Mouse (Mus musculus): ENCODE results near the gene Gm45618. TPM values are rescaled to one million over a fixed set of nuclear protein-coding genes. Genes with fewer than 3 reads are reported as not detected.
"Not testable (repeated sequence)": the region's sequence is repeated elsewhere in the genome, so short reads cannot be mapped to it uniquely, and the experiment has no call there.

Gene Gm45618
- not detected in 2 replicates for polyA plus RNA-seq (2012; rRNA removed)

GRCm38 (mm10) chr7:142120629-142121028, at the start of gene Gm45618:
TSS of gene Gm45618 (minus strand) at chr7:142120729.
- H3K4me3 ChIP-seq (ENCODE audit: insufficient read depth, low read length); H3K4me1 ChIP-seq (ENCODE audit: control insufficient read depth, insufficient read depth, low read length); H3K27ac ChIP-seq (ENCODE audit: insufficient read depth, low read length): not testable (repeated sequence)

GRCm38 (mm10) chr7:142169836-142170235, 49.3 kb upstream of the Gm45618 start:
- Histone ChIP-seq H3K4me1 (ENCODE audit: control insufficient read depth, insufficient read depth, low read length) (no peaks in the 10 kb centered on the region), H3K4me3 (ENCODE audit: insufficient read depth, low read length) (no peak overlapping the region), H3K27ac (ENCODE audit: insufficient read depth, low read length) (no peak overlapping the region)
- TF ChIP-seq POLR2A (IDR thresholded peaks at IDR 0.05; ENCODE audit: extremely low read depth, insufficient read depth, low read length) (no peak), CTCF (IDR thresholded peaks at IDR 0.05; ENCODE audit: extremely low read depth, insufficient read depth, low read length) (peak; percentile 56; the same call in 1 of the 2 replicates)

DNA sequence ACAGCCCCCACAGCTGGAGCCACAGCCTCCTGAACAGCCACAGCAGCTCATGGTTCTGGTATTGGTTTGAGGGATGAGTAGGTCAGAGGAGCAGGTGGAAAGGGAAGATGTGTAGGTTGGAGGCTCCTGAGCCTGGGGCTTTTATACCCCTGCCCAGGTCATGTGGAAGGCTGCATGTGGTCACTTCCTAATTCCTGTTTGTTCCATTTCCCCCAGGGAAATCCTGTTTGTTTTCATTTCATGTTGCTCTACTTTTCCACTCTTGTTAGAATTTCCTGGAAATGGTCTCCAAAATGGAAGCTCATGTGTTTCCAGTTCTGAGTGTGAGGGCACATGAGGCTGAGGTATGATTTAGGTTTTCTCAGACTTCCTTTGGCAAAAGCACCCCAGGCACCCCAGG, 45.1 kb upstream of the Gm45618 start, which contains the start of gene Gm4553:
TSS of gene Gm4553 (minus strand) at position 101 of the 400 bp plus-strand sequence.
- not testable (repeated sequence) for H3K4me1 ChIP-seq (ENCODE audit: control insufficient read depth, insufficient read depth, low read length); H3K4me3 ChIP-seq (ENCODE audit: insufficient read depth, low read length); H3K27ac ChIP-seq (ENCODE audit: insufficient read depth, low read length)

DNA sequence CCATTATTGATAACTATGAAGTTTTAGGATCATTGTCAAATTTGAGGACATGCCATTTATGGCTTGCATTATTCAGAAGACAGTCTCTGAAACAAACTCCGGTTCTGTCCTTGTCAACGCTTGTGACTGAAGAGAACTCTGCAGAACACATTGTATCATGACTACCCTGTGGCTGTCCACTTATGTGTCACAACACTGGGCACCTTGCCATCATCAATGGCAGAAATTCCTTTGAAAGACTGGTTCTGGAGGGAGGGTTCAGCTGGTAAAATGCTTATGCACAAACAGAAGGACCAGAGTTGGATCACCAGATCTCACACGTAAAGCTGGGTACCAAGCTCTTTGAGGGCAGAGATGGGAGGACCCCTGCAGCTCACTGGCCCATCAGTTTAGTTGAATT, 38.8 kb upstream of the Gm45618 start:
- Histone ChIP-seq H3K4me1 (ENCODE audit: control insufficient read depth, insufficient read depth, low read length) (no peaks in the 10 kb centered on the region), H3K27ac (ENCODE audit: insufficient read depth, low read length) (no peak overlapping the region), H3K4me3 (ENCODE audit: insufficient read depth, low read length) (no peak overlapping the region)
- TF ChIP-seq CTCF (IDR thresholded peaks at IDR 0.05; ENCODE audit: extremely low read depth, insufficient read depth, low read length) (no peak), POLR2A (IDR thresholded peaks at IDR 0.05; ENCODE audit: extremely low read depth, insufficient read depth, low read length) (no peak)

DNA sequence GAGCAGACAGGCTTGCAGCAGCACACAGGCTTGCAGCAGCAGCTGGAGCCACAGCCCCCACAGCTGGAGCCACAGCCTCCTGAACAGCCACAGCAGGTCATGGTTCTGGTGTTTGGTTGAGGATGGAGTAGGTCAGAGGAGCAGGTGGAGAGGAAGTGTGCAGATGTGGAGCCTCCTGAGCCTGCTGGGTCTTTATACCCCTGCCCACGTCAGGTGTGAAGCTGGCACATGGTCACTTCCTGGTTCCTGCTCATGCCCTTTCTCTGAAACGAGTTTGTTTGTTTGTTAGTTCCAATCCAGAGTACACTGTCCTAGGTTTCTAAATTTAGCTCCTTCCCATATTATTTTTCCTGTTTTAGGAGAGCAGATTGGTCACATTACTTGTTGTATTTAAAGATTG, 36.5 kb upstream of the Gm45618 start, which contains the start of gene Gm29735:
TSS of gene Gm29735 (minus strand) at position 101 of the 400 bp plus-strand sequence.
- not testable (repeated sequence) for H3K4me3 ChIP-seq (ENCODE audit: insufficient read depth, low read length); H3K4me1 ChIP-seq (ENCODE audit: control insufficient read depth, insufficient read depth, low read length); H3K27ac ChIP-seq (ENCODE audit: insufficient read depth, low read length)

GRCm38 (mm10) chr7:142155308-142155707, 34.8 kb upstream of the Gm45618 start:
- no peak overlapping the region for H3K4me3 ChIP-seq (ENCODE audit: insufficient read depth, low read length)
- TF ChIP-seq CTCF (IDR thresholded peaks at IDR 0.05; ENCODE audit: extremely low read depth, insufficient read depth, low read length) (no peak), POLR2A (IDR thresholded peaks at IDR 0.05; ENCODE audit: extremely low read depth, insufficient read depth, low read length) (no peak)

GRCm38 (mm10) chr7:142152191-142152590, 31.7 kb upstream of the Gm45618 start:
- Histone ChIP-seq H3K4me3 (ENCODE audit: insufficient read depth, low read length) (no peak overlapping the region), H3K27ac (ENCODE audit: insufficient read depth, low read length) (no peak overlapping the region), H3K4me1 (ENCODE audit: control insufficient read depth, insufficient read depth, low read length) (no peaks in the 10 kb centered on the region)
- no peak for TF ChIP-seq CTCF (IDR thresholded peaks at IDR 0.05; ENCODE audit: extremely low read depth, insufficient read depth, low read length)
- TF ChIP-seq POLR2A (IDR thresholded peaks at IDR 0.05; ENCODE audit: extremely low read depth, insufficient read depth, low read length), result no peak

More at GRCm38 (mm10) chr7:142155308-142155707, 34.8 kb upstream of the Gm45618 start:
- Histone ChIP-seq H3K27ac (ENCODE audit: insufficient read depth, low read length) (no peak overlapping the region), H3K4me1 (ENCODE audit: control insufficient read depth, insufficient read depth, low read length) (no peaks in the 10 kb centered on the region)

- Histone ChIP-seq H3K27ac (ENCODE audit: insufficient read depth, low read length) (no peak overlapping the region), H3K4me1 (ENCODE audit: control insufficient read depth, insufficient read depth, low read length) (no peaks in the 10 kb centered on the region), H3K4me3 (ENCODE audit: insufficient read depth, low read length) (no peak overlapping the region)
- TF ChIP-seq POLR2A (IDR thresholded peaks at IDR 0.05; ENCODE audit: extremely low read depth, insufficient read depth, low read length) (no peak), CTCF (IDR thresholded peaks at IDR 0.05; ENCODE audit: extremely low read depth, insufficient read depth, low read length) (no peak)
Observed at GRCm38 (mm10) chr7:142148633-142149032, 28.1 kb upstream of the Gm45618 start.

- H3K27ac ChIP-seq (ENCODE audit: insufficient read depth, low read length), result no peak overlapping the region
- H3K4me3 ChIP-seq (ENCODE audit: insufficient read depth, low read length), result no peak overlapping the region
- TF ChIP-seq POLR2A (IDR thresholded peaks at IDR 0.05; ENCODE audit: extremely low read depth, insufficient read depth, low read length) (no peak), CTCF (IDR thresholded peaks at IDR 0.05; ENCODE audit: extremely low read depth, insufficient read depth, low read length) (peak; percentile 36; the same call in 1 of the 2 replicates)
- no peaks in the 10 kb centered on the region for H3K4me1 ChIP-seq (ENCODE audit: control insufficient read depth, insufficient read depth, low read length)
Observed at GRCm38 (mm10) chr7:142146033-142146432, 25.5 kb upstream of the Gm45618 start.

- no peak overlapping the region for H3K27ac ChIP-seq (ENCODE audit: insufficient read depth, low read length)
Observed at GRCm38 (mm10) chr7:142145413-142145940, 24.9 kb upstream of the Gm45618 start.

DNA sequence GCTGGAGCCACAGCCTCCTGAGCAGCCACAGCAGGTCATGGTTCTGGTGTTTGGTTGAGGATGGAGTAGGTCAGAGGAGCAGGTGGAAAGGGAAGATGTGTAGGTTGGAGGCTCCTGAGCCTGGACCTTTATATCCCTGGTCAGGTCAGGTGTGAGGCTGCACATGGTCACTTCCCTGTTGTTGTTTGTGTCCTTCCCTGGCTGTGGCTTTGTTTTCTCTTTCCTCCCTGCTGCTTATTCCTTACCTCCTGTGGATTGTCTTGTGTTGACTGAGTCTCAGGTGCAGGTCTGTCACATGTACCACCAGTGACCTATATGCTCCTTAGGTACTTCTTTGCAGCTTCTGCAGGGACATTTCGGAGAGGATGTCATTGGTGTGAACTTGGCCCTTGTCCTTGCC, 24.0 kb upstream of the Gm45618 start, which contains the start of gene Gm45337:
TSS of gene Gm45337 (minus strand) at position 101 of the 400 bp plus-strand sequence.
- Histone ChIP-seq H3K27ac (ENCODE audit: insufficient read depth, low read length) (no peak within 1 kb of the TSS), H3K4me3 (ENCODE audit: insufficient read depth, low read length) (no peak within 1 kb of the TSS), H3K4me1 (ENCODE audit: control insufficient read depth, insufficient read depth, low read length) (no peaks in the 10 kb centered on the region)
- TF ChIP-seq POLR2A (IDR thresholded peaks at IDR 0.05; ENCODE audit: extremely low read depth, insufficient read depth, low read length) (no peak), CTCF (IDR thresholded peaks at IDR 0.05; ENCODE audit: extremely low read depth, insufficient read depth, low read length) (no peak)

More at GRCm38 (mm10) chr7:142145413-142145940, 24.9 kb upstream of the Gm45618 start:
- no peak overlapping the region for H3K4me3 ChIP-seq (ENCODE audit: insufficient read depth, low read length)
- H3K4me1 ChIP-seq (ENCODE audit: control insufficient read depth, insufficient read depth, low read length), result no peaks in the 10 kb centered on the region
- TF ChIP-seq POLR2A (IDR thresholded peaks at IDR 0.05; ENCODE audit: extremely low read depth, insufficient read depth, low read length) (no peak), CTCF (IDR thresholded peaks at IDR 0.05; ENCODE audit: extremely low read depth, insufficient read depth, low read length) (0 out of 2 replicates have a peak, but pooled peaks have one; percentile 13)

DNA sequence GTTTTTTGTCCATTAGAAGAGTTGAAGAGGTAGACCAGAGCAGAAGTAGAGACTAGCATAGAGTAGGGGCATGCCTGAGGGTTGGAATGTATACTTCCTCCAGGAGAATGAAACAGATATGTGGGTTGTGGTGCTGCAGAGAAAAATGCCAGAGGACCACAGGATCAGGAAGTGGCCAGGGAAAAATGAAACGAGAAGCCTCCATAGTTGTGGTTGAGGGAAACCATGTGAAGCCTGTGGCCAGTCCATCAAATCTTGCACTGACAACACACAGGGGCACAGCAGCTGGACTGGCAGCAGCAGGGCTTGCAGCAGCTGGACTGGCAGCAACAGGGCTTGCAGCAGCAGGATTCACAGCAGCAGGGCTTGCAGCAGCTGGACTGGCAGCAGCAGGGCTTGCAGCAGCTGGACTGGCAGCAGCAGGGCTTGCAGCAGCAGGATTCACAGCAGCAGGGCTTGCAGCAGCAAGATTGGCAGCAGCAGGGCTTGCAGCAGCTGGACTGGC, 23.0 kb upstream of the Gm45618 start:
- not testable (repeated sequence) for H3K4me1 ChIP-seq (ENCODE audit: control insufficient read depth, insufficient read depth, low read length); H3K4me3 ChIP-seq (ENCODE audit: insufficient read depth, low read length); H3K27ac ChIP-seq (ENCODE audit: insufficient read depth, low read length)

Data from cortical plate, adult 2 months (tissue).